Mouse (Mus musculus) 3134 (cell line): ENCODE measurements around the gene Inha.

Source experiments
- DNase-seq: peaks from one replicate; pipeline ENCODE4 v3.0.0-alpha.2; 2011; ENCODE audit warnings: low spot score; ENCODE audit not compliant: insufficient read length; ENCODE audit errors: extremely low read depth

Gene Inha

GRCm38 (mm10) chr1:75487405-75488161 lies 19.3 kb upstream of the Inha start:
- no peak for DNase-seq

GRCm38 (mm10) chr1:75490785-75491551 lies 15.9 kb upstream of the Inha start:
- no peak for DNase-seq

- no peak for DNase-seq
Measured at GRCm38 (mm10) chr1:75492579-75493170, 14.2 kb upstream of the Inha start.

GRCm38 (mm10) chr1:75494878-75495548 lies 11.9 kb upstream of the Inha start:
- no peak for DNase-seq

- no peak for DNase-seq
Measured at GRCm38 (mm10) chr1:75498897-75499296, 8.0 kb upstream of the Inha start.

- no peak for DNase-seq
Measured at GRCm38 (mm10) chr1:75499441-75499840, 7.4 kb upstream of the Inha start.

- DNase-seq, result no peak
Measured at GRCm38 (mm10) chr1:75501905-75502304, 5.0 kb upstream of the Inha start.

GRCm38 (mm10) chr1:75502945-75503650 lies 3.8 kb upstream of the Inha start:
- DNase-seq, result no peak

GRCm38 (mm10) chr1:75503651-75503980 lies 3.3 kb upstream of the Inha start:
- no peak for DNase-seq

- no peak for DNase-seq
Measured at GRCm38 (mm10) chr1:75504256-75505045, 2.4 kb upstream of the Inha start.

- DNase-seq, result no peak
Measured at GRCm38 (mm10) chr1:75505159-75505955, 1.5 kb upstream of the Inha start.

- no peak for DNase-seq
Measured at GRCm38 (mm10) chr1:75505956-75506831, 683 bp upstream of the Inha start, which contains the start of gene Obsl1. Gene Obsl1 (minus strand): TSS chr1:75506452.

GRCm38 (mm10) chr1:75509586-75509985 lies 2.7 kb downstream of the Inha start:
- no peak for DNase-seq

- DNase-seq, result no peak
Measured at GRCm38 (mm10) chr1:75510154-75510553, 3.3 kb downstream of the Inha start.

- DNase-seq, result no peak
Measured at GRCm38 (mm10) chr1:75511437-75512210, 4.7 kb downstream of the Inha start.

GRCm38 (mm10) chr1:75512550-75512949 lies 5.7 kb downstream of the Inha start:
- DNase-seq, result no peak

GRCm38 (mm10) chr1:75516703-75517380 lies 10.0 kb downstream of the Inha start:
- DNase-seq, result no peak
